Mouse (Mus musculus): Measurements from ENCODE around the gene Arhgef19. TPM values are rescaled to one million over a fixed set of nuclear protein-coding genes. Genes with fewer than 3 reads are reported as not detected.

The Arhgef19 gene
- polyA plus RNA-seq, 1 experiment from 2014 or later = 2.6 TPM

GRCm38 (mm10) chr4:141267837-141268236 is 28.5 kb downstream of the Arhgef19 start:
- Histone ChIP-seq H3K9me3 (replicated peaks) (no peaks in the 10 kb centered on the region), H3K36me3 (no peaks in the 10 kb centered on the region), H3K4me2 (no peak overlapping the region), H3K4me1 (replicated peaks) (peaks cover 6% of the 10 kb centered on the region; the same call in 1 of the 2 replicates), H3K4me3 (no peak overlapping the region), H3K27me3 (replicated peaks) (no peaks in the 10 kb centered on the region), H3K9ac (no peak overlapping the region), H3K27ac (ENCODE audit: poor library complexity, severe bottlenecking) (no peak overlapping the region)
- ATAC-seq (ENCODE audit: insufficient number of reproducible peaks, low FRiP score) = no peak
- WGBS = 34% methylated on average over 9 of the region's 9 CpGs

GRCm38 (mm10) chr4:141268350-141268749 is 29.1 kb downstream of the Arhgef19 start:
- Histone ChIP-seq H3K4me3 (no peak overlapping the region), H3K27me3 (replicated peaks) (no peaks in the 10 kb centered on the region), H3K9ac (no peak overlapping the region), H3K36me3 (no peaks in the 10 kb centered on the region), H3K27ac (ENCODE audit: poor library complexity, severe bottlenecking) (no peak overlapping the region), H3K9me3 (replicated peaks) (no peaks in the 10 kb centered on the region), H3K4me2 (no peak overlapping the region), H3K4me1 (replicated peaks) (peaks cover 9% of the 10 kb centered on the region; the same call in 1 of the 2 replicates)
- ATAC-seq (ENCODE audit: insufficient number of reproducible peaks, low FRiP score) = no peak
- 72% methylated on average over 4 of the region's 4 CpGs for WGBS

GRCm38 (mm10) chr4:141269080-141269479 is 29.8 kb downstream of the Arhgef19 start:
- Histone ChIP-seq H3K9me3 (replicated peaks) (no peaks in the 10 kb centered on the region), H3K27ac (ENCODE audit: poor library complexity, severe bottlenecking) (no peak overlapping the region), H3K4me1 (replicated peaks) (peaks cover 9% of the 10 kb centered on the region; the same call in 1 of the 2 replicates), H3K27me3 (replicated peaks) (no peaks in the 10 kb centered on the region), H3K36me3 (no peaks in the 10 kb centered on the region), H3K9ac (no peak overlapping the region), H3K4me2 (no peak overlapping the region), H3K4me3 (no peak overlapping the region)
- no peak for ATAC-seq (ENCODE audit: insufficient number of reproducible peaks, low FRiP score)
- 52% methylated on average over 6 of the region's 6 CpGs for WGBS

GRCm38 (mm10) chr4:141270201-141270940 is 31.1 kb downstream of the Arhgef19 start:
- ATAC-seq (ENCODE audit: insufficient number of reproducible peaks, low FRiP score) = no peak
- Histone ChIP-seq H3K4me3 (no peak overlapping the region), H3K4me2 (no peak overlapping the region), H3K9ac (no peak overlapping the region), H3K27ac (ENCODE audit: poor library complexity, severe bottlenecking) (no peak overlapping the region), H3K9me3 (replicated peaks) (no peaks in the 10 kb centered on the region), H3K36me3 (no peaks in the 10 kb centered on the region), H3K4me1 (replicated peaks) (peaks cover 21% of the 10 kb centered on the region), H3K27me3 (replicated peaks) (no peaks in the 10 kb centered on the region)
- 63% methylated on average over 15 of the region's 15 CpGs for WGBS

- no peaks in the 10 kb centered on the region for H3K9me3 ChIP-seq (replicated peaks)
- no peak overlapping the region for H3K27ac ChIP-seq (ENCODE audit: poor library complexity, severe bottlenecking)
- ATAC-seq (ENCODE audit: insufficient number of reproducible peaks, low FRiP score) = no peak
- no peak overlapping the region for H3K4me3 ChIP-seq
- H3K27me3 ChIP-seq (replicated peaks) = no peaks in the 10 kb centered on the region
- 75% methylated on average over 7 of the region's 7 CpGs for WGBS
- H3K36me3 ChIP-seq = no peaks in the 10 kb centered on the region
- no peak overlapping the region for H3K9ac ChIP-seq
- no peak overlapping the region for H3K4me2 ChIP-seq
- H3K4me1 ChIP-seq (replicated peaks) = peaks cover 21% of the 10 kb centered on the region
Observed at GRCm38 (mm10) chr4:141271228-141271627, 31.9 kb downstream of the Arhgef19 start.

GRCm38 (mm10) chr4:141271721-141272120 is 32.4 kb downstream of the Arhgef19 start:
- H3K27ac ChIP-seq (ENCODE audit: poor library complexity, severe bottlenecking) = no peak overlapping the region
- H3K4me3 ChIP-seq = no peak overlapping the region
- no peak overlapping the region for H3K9ac ChIP-seq
- ATAC-seq (ENCODE audit: insufficient number of reproducible peaks, low FRiP score) = no peak
- no peaks in the 10 kb centered on the region for H3K9me3 ChIP-seq (replicated peaks)
- WGBS = 72% methylated on average over 6 of the region's 6 CpGs
- H3K36me3 ChIP-seq = no peaks in the 10 kb centered on the region
- no peaks in the 10 kb centered on the region for H3K27me3 ChIP-seq (replicated peaks)
- H3K4me2 ChIP-seq = no peak overlapping the region
- peaks cover 21% of the 10 kb centered on the region for H3K4me1 ChIP-seq (replicated peaks)

- 12% methylated on average over 14 of the region's 14 CpGs for WGBS
- H3K9ac ChIP-seq = peak overlapping the region; percentile 23; the same call in 1 of the 2 replicates
Observed at GRCm38 (mm10) chr4:141272878-141273277, 33.6 kb downstream of the Arhgef19 start.

GRCm38 (mm10) chr4:141273296-141273695 is 34.0 kb downstream of the Arhgef19 start:
- H3K4me2 ChIP-seq = peak overlapping the region; percentile 54
- no peaks in the 10 kb centered on the region for H3K9me3 ChIP-seq (replicated peaks)
- no peaks in the 10 kb centered on the region for H3K27me3 ChIP-seq (replicated peaks)
- H3K4me3 ChIP-seq = peak overlapping the region; percentile 4; the same call in 1 of the 2 replicates
- WGBS = 19% methylated on average over 12 of the region's 12 CpGs
- ATAC-seq (ENCODE audit: insufficient number of reproducible peaks, low FRiP score) = peak; percentile 56; the same call in 1 of the 2 replicates
- peak overlapping the region; percentile 23; the same call in 1 of the 2 replicates for H3K9ac ChIP-seq
- H3K27ac ChIP-seq (ENCODE audit: poor library complexity, severe bottlenecking) = no peak overlapping the region
- H3K4me1 ChIP-seq (replicated peaks) = peaks cover 31% of the 10 kb centered on the region
- H3K36me3 ChIP-seq = no peaks in the 10 kb centered on the region

More at GRCm38 (mm10) chr4:141272878-141273277, 33.6 kb downstream of the Arhgef19 start:
- no peak for ATAC-seq (ENCODE audit: insufficient number of reproducible peaks, low FRiP score)
- H3K4me3 ChIP-seq = peak overlapping the region; percentile 4; the same call in 1 of the 2 replicates
- H3K9me3 ChIP-seq (replicated peaks) = no peaks in the 10 kb centered on the region
- H3K36me3 ChIP-seq = no peaks in the 10 kb centered on the region
- no peak overlapping the region for H3K27ac ChIP-seq (ENCODE audit: poor library complexity, severe bottlenecking)
- peaks cover 27% of the 10 kb centered on the region for H3K4me1 ChIP-seq (replicated peaks)
- peak overlapping the region; percentile 54 for H3K4me2 ChIP-seq
- H3K27me3 ChIP-seq (replicated peaks) = no peaks in the 10 kb centered on the region

GRCm38 (mm10) chr4:141274485-141275341 is 35.4 kb downstream of the Arhgef19 start:
- Histone ChIP-seq H3K27me3 (replicated peaks) (no peaks in the 10 kb centered on the region), H3K36me3 (no peaks in the 10 kb centered on the region), H3K4me3 (peak overlapping the region; percentile 19; the same call in 1 of the 2 replicates), H3K9ac (peak overlapping the region; percentile 63), H3K9me3 (replicated peaks) (no peaks in the 10 kb centered on the region), H3K4me1 (replicated peaks) (peaks cover 43% of the 10 kb centered on the region), H3K27ac (ENCODE audit: poor library complexity, severe bottlenecking) (no peak overlapping the region), H3K4me2 (peak overlapping the region; percentile 57)
- no peak for ATAC-seq (ENCODE audit: insufficient number of reproducible peaks, low FRiP score)
- 26% methylated on average over 23 of the region's 23 CpGs for WGBS

GRCm38 (mm10) chr4:141277157-141277556 is 37.9 kb downstream of the Arhgef19 start:
- H3K27ac ChIP-seq (ENCODE audit: poor library complexity, severe bottlenecking) = peak overlapping the region; percentile 89
- no peak overlapping the region for H3K4me2 ChIP-seq
- peaks cover 52% of the 10 kb centered on the region for H3K4me1 ChIP-seq (replicated peaks)
- no peak overlapping the region for H3K4me3 ChIP-seq
- ATAC-seq (ENCODE audit: insufficient number of reproducible peaks, low FRiP score) = no peak
- H3K9me3 ChIP-seq (replicated peaks) = no peaks in the 10 kb centered on the region
- no peaks in the 10 kb centered on the region for H3K27me3 ChIP-seq (replicated peaks)
- no peak overlapping the region for H3K9ac ChIP-seq
- H3K36me3 ChIP-seq = no peaks in the 10 kb centered on the region
- WGBS = 82% methylated on average over 8 of the region's 8 CpGs

- no peaks in the 10 kb centered on the region for H3K36me3 ChIP-seq
- peak overlapping the region; percentile 30; the same call in 1 of the 2 replicates for H3K9ac ChIP-seq
- H3K4me1 ChIP-seq (replicated peaks) = peaks cover 54% of the 10 kb centered on the region
- H3K4me2 ChIP-seq = peak overlapping the region; percentile 39
- H3K27ac ChIP-seq (ENCODE audit: poor library complexity, severe bottlenecking) = peak overlapping the region; percentile 89
- ATAC-seq (ENCODE audit: insufficient number of reproducible peaks, low FRiP score) = peak; percentile 85
- 31% methylated on average over 7 of the region's 7 CpGs for WGBS
- H3K9me3 ChIP-seq (replicated peaks) = no peaks in the 10 kb centered on the region
- no peak overlapping the region for H3K4me3 ChIP-seq
- no peaks in the 10 kb centered on the region for H3K27me3 ChIP-seq (replicated peaks)
Observed at GRCm38 (mm10) chr4:141278154-141278553, 38.9 kb downstream of the Arhgef19 start.

All from heart, embryonic 12.5 days (tissue).